Mouse (Mus musculus) cerebellum, adult 8-10 months (tissue): ENCODE measurements around the gene Gabbr1.
"Not testable (repeated sequence)": the region's sequence is repeated elsewhere in the genome, so short reads cannot be mapped to it uniquely, and the experiment has no call there.

ENCODE experiments used
- DNase-seq: peaks from one replicate; pipeline ENCODE4 v3.0.0; 2022

Gene Gabbr1

GRCm38 (mm10) chr17:37045611-37046311 is at the start of gene Gabbr1:
Gene Gabbr1, plus strand, starts transcription at chr17:37045966.
- DNase-seq = peak; percentile 85

DNA sequence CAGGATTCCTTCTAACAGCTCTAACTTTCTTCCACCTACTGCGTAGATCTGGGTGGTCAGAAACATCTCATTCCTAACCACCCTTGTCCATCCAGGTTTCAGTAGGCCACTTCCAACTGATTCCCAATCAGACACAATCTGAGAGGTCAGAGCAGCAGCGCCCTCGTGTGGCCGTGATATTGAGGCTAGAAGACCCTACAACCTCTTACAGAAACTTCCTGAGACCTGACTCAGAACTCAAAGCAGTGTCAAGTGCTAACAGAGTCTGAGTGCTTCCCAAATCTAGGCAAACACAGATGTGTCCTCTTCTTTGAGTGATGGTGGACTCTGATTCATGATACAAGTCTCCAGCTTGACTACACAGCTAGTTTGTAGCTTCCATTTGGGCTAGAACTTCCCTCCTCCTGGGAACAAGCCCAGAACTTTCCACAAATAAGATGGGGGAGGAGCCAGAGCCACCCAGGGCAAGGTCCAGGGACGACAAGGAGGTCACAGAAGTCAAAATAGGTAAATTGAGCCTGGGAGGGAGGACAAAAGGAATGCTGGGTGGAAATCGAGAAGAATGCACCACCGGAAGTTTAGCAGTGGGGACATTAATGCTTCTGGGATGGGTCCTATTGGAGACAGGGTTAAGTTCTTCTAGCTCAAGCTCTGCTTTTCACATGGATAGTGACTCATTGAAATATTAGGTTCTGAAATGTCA is 48.6 kb upstream of the Gabbr1 start:
- peak; percentile 64 for DNase-seq

GRCm38 (mm10) chr17:36998477-36998876 is 47.3 kb upstream of the Gabbr1 start:
- no peak for DNase-seq

DNA sequence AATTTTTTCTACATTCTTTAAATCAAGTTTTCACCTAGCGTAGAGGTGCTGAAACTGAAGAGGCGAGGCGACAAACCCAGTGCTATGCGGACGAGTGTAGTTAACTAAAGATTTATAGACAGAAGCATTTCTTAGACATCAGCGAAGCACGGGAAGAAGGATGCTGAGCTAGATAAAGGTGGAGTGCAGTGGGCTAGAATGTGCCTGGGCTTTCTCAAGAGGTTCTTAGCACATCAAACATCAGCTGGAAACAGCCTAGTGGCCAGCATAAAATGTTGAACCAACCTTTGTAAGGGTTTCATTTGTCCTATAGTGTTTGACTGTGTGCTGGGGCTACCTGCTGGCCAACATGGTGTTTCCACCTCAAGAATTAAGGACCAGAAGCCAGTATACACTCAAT is 44.9 kb upstream of the Gabbr1 start, which contains the start of gene Zfp57:
Gene Zfp57, plus strand, starts transcription at position 301 of the 400 bp plus-strand sequence.
- no peak for DNase-seq

- peak; percentile 22 for DNase-seq
Observed at GRCm38 (mm10) chr17:37002364-37003330, 43.1 kb upstream of the Gabbr1 start.

- no peak for DNase-seq
Observed at GRCm38 (mm10) chr17:37003366-37003765, 42.4 kb upstream of the Gabbr1 start.

DNA sequence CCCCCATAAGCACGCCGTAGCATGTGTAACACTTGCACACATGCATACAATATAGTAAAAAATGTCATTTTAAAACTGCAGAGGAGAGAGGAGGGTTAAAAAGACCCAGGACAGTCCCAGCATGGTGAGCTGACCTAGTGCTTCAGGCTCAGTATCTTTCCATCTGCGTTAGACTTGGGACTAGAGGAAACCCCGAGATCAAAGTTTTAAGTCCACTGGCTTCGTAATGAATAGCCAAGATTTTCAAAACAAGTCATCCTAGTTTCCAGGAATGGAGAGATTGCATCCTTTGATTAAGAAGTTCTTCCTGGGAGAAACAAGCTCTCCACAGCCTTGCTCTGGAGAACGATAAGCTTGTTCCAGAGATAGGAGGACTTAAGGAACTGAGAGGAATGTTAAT is 37.6 kb upstream of the Gabbr1 start:
- no peak for DNase-seq

GRCm38 (mm10) chr17:37009460-37010042 is 36.2 kb upstream of the Gabbr1 start:
- DNase-seq = no peak

DNA sequence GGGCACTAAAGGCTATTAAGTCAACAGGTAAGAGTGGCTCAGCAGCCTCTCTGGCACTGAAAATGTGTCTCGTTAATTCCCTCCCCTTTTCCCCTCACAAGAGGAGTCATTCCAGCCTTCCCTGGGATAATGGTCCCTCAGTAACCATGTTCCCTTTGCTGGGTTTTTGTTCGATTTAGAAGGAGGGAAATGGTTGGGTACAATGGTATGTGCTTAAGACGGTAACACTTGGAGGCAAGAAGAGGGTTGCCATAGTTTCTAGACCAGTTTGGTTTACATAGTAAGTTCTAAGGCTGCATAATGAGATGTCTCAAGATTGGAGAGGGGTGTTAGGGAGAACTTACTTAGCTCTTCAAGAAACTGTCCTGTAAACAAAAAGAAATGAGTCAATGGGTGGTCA is 34.0 kb upstream of the Gabbr1 start:
- no peak for DNase-seq

GRCm38 (mm10) chr17:37012141-37012540 is 33.6 kb upstream of the Gabbr1 start:
- DNase-seq = no peak

- no peak for DNase-seq
Observed at GRCm38 (mm10) chr17:37016333-37016732, 29.4 kb upstream of the Gabbr1 start.

- DNase-seq = no peak
Observed at GRCm38 (mm10) chr17:37018328-37018727, 27.4 kb upstream of the Gabbr1 start.

GRCm38 (mm10) chr17:37019242-37019641 is 26.5 kb upstream of the Gabbr1 start:
- DNase-seq = not testable (repeated sequence)

DNA sequence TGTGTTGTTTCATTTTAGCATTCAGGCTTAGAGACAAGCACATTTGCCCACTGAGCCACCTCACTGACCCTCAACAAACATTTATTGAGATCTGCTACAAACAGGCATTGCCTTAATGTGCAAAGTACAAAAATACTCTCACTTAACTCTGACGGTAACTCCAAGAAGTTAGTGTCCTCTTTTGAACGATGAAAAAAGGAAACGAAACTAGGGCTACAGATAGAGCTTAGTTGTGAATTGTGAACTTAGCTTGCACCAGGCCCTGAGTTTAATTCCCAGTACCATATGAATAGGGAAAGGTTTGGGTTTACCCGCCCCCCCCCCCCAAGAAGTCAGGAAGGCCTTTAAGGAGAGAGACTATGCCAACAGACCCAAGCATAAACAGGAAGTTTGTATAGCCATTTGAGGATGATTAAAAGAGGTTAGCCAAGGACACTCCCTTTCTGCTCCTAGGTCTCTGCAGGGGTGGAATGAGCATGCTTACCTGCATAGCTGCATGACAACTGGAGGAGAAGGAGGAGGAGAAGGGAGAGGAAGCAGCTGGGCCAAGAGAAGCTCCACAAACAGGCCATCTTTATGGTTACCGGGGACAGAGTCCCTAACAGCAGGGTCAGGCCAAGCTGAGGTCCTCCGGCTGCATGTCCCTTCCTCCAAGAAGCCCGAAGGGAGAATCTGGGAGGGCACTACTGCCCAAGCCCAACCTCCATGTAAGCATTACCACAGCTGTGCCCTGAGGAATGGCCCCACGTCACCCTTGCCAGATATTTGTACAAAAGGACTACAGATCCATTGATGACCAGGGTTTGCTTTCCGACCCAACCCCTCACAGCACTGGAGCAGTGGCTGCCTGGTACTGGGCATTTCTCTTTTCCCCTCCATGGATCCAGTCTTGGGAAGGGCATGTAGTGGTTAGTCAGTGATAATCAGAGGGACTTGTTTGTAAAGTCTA is 22.9 kb upstream of the Gabbr1 start, which contains the start of gene Mog:
Gene Mog, minus strand, starts transcription at position 771 of the 949 bp plus-strand sequence.
- no peak for DNase-seq

- DNase-seq = no peak
Observed at GRCm38 (mm10) chr17:37026425-37026824, 19.3 kb upstream of the Gabbr1 start.

DNA sequence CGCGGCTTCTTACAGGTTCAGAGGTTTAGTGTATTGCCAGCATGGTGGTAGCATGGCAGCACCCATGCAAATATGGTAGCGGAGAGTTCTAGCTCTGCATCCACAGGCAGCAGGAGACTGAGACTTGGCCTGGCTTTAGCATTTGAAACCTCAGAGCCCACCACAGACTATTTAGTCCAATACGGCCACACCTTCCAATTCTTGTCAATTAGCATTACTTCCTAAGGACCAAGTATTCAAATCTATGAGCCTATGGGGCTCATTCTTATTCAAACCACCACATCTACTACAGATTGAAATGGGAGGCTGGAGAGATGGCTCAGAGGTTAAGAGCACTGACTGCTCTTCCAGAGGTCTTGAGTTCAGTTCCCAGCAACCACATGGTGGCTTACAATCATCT is 18.3 kb upstream of the Gabbr1 start:
- no peak for DNase-seq

- DNase-seq = no peak
Observed at GRCm38 (mm10) chr17:37028212-37028611, 17.6 kb upstream of the Gabbr1 start.

GRCm38 (mm10) chr17:37028683-37029120 is 17.1 kb upstream of the Gabbr1 start:
- peak; percentile 96 for DNase-seq

GRCm38 (mm10) chr17:37029162-37029561 is 16.6 kb upstream of the Gabbr1 start:
- DNase-seq = no peak

GRCm38 (mm10) chr17:37039127-37039894 is 6.5 kb upstream of the Gabbr1 start:
- DNase-seq = no peak
